Mouse (Mus musculus): ENCODE measurements around the gene Calr4.

Calr4 gene

GRCm38 (mm10) chr4:109236186-109236879, 2.0 kb downstream of the Calr4 start:
- no peak for DNase-seq (ENCODE audit: low read depth)

GRCm38 (mm10) chr4:109238428-109239268, 4.4 kb downstream of the Calr4 start:
- DNase-seq (ENCODE audit: low read depth), result peak; percentile 62

- DNase-seq (ENCODE audit: low read depth), result peak; percentile 22
These were observed 6.9 kb downstream of the Calr4 start for GRCm38 (mm10) chr4:109241221-109241620.

- DNase-seq (ENCODE audit: low read depth), result peak; percentile 72
These were observed 7.6 kb downstream of the Calr4 start for GRCm38 (mm10) chr4:109241934-109242333.

GRCm38 (mm10) chr4:109244506-109244905, 10.2 kb downstream of the Calr4 start:
- DNase-seq (ENCODE audit: low read depth), result no peak

- no peak for DNase-seq (ENCODE audit: low read depth)
These were observed 10.8 kb downstream of the Calr4 start for GRCm38 (mm10) chr4:109245016-109245620.

GRCm38 (mm10) chr4:109251605-109252004, 17.3 kb downstream of the Calr4 start:
- DNase-seq (ENCODE audit: low read depth), result no peak

- no peak for DNase-seq (ENCODE audit: low read depth)
These were observed 17.9 kb downstream of the Calr4 start for GRCm38 (mm10) chr4:109252199-109252598.

GRCm38 (mm10) chr4:109253664-109254151, 19.4 kb downstream of the Calr4 start:
- no peak for DNase-seq (ENCODE audit: low read depth)

- DNase-seq (ENCODE audit: low read depth), result no peak
These were observed 20.2 kb downstream of the Calr4 start for GRCm38 (mm10) chr4:109254511-109254910.

- DNase-seq (ENCODE audit: low read depth), result no peak
These were observed 21.0 kb downstream of the Calr4 start for GRCm38 (mm10) chr4:109255321-109255720.

GRCm38 (mm10) chr4:109255727-109256417, 21.6 kb downstream of the Calr4 start:
- no peak for DNase-seq (ENCODE audit: low read depth)

GRCm38 (mm10) chr4:109256791-109257190, 22.5 kb downstream of the Calr4 start:
- no peak for DNase-seq (ENCODE audit: low read depth)

GRCm38 (mm10) chr4:109257639-109258038, 23.4 kb downstream of the Calr4 start:
- no peak for DNase-seq (ENCODE audit: low read depth)

GRCm38 (mm10) chr4:109262068-109262467, 27.8 kb downstream of the Calr4 start:
- no peak for DNase-seq (ENCODE audit: low read depth)

GRCm38 (mm10) chr4:109266056-109266455, 31.8 kb downstream of the Calr4 start:
- no peak for DNase-seq (ENCODE audit: low read depth)

- no peak for DNase-seq (ENCODE audit: low read depth)
These were observed 32.5 kb downstream of the Calr4 start for GRCm38 (mm10) chr4:109266744-109267143.

GRCm38 (mm10) chr4:109267452-109267851, 33.2 kb downstream of the Calr4 start:
- DNase-seq (ENCODE audit: low read depth), result no peak

- DNase-seq (ENCODE audit: low read depth), result no peak
These were observed 34.6 kb downstream of the Calr4 start for GRCm38 (mm10) chr4:109268903-109269302.

- DNase-seq (ENCODE audit: low read depth), result no peak
These were observed 37.5 kb downstream of the Calr4 start for GRCm38 (mm10) chr4:109271803-109272202.

GRCm38 (mm10) chr4:109273586-109274240, 39.4 kb downstream of the Calr4 start:
- peak; percentile 15 for DNase-seq (ENCODE audit: low read depth)

All from fibroblast of lung, adult 2 months (primary cell).